Comparison of ENCODE assay signal across 8 mouse cellular contexts in genomic region chr16:10834911-10835587, GRCm38 (mm10). TPM values are rescaled to one million over a fixed set of nuclear protein-coding genes. Genes with fewer than 3 reads are reported as not detected.
DNase-seq lines count a peak whose midpoint lies in the region; ATAC-seq and TF ChIP-seq lines count a peak whose summit lies in the region.

Gene Rmi2, plus strand, starts transcription at chr16:10835059.

- no peaks in the 10 kb centered on the region for H3K27me3 ChIP-seq in embryonic facial prominence, embryonic 15.5 days
- H3K27me3 ChIP-seq in heart, embryonic 10.5 days (ENCODE audit: insufficient read depth, poor library complexity, severe bottlenecking): no peaks in the 10 kb centered on the region
- H3K27me3 ChIP-seq in kidney, embryonic 15.5 days: no peaks in the 10 kb centered on the region
- H3K27me3 ChIP-seq in limb, embryonic 15.5 days: no peaks in the 10 kb centered on the region
- H3K27me3 ChIP-seq in midbrain, postnatal 0 days (ENCODE audit: insufficient read depth, low read length): 0 out of 2 replicates have a peak, but pooled peaks cover 4% of the 10 kb centered on the region

- peak within 1 kb of the TSS; percentile 44 for H3K9ac ChIP-seq in embryonic facial prominence, embryonic 15.5 days
- peak within 1 kb of the TSS; percentile 81 for H3K9ac ChIP-seq in kidney, embryonic 15.5 days
- peak within 1 kb of the TSS; percentile 71 for H3K9ac ChIP-seq in limb, embryonic 15.5 days
- peak within 1 kb of the TSS; percentile 46; the same call in 1 of the 2 replicates for H3K9ac ChIP-seq in midbrain, postnatal 0 days (replicated peaks; ENCODE audit: low read length, poor library complexity, severe bottlenecking)

- WGBS in embryonic facial prominence, embryonic 15.5 days: under 1% methylated on average over 39 of the region's 69 CpGs
- WGBS in heart, embryonic 10.5 days: under 1% methylated on average over 54 of the region's 69 CpGs
- WGBS in kidney, embryonic 15.5 days: under 1% methylated on average over 66 of the region's 69 CpGs
- 1% methylated on average over 63 of the region's 69 CpGs for WGBS in limb, embryonic 15.5 days
- 4% methylated on average over 56 of the region's 69 CpGs for WGBS in midbrain, postnatal 0 days

- no peak for TF ChIP-seq CTCF in bone marrow macrophage, adult 2 months (IDR thresholded peaks at IDR 0.05; ENCODE audit: low read depth, low read length)
- no peak for TF ChIP-seq CTCF in midbrain, postnatal 0 days (IDR thresholded peaks at IDR 0.05)

- no peaks in the 10 kb centered on the region for H3K9me3 ChIP-seq in embryonic facial prominence, embryonic 15.5 days (replicated peaks)
- no peaks in the 10 kb centered on the region for H3K9me3 ChIP-seq in heart, embryonic 10.5 days
- no peaks in the 10 kb centered on the region for H3K9me3 ChIP-seq in kidney, embryonic 15.5 days (replicated peaks)
- H3K9me3 ChIP-seq in limb, embryonic 15.5 days: no peaks in the 10 kb centered on the region
- no peaks in the 10 kb centered on the region for H3K9me3 ChIP-seq in midbrain, postnatal 0 days (ENCODE audit: low read length)

- H3K27ac ChIP-seq in bone marrow macrophage, adult 2 months (ENCODE audit: insufficient read depth, low read depth, low read length): no peak within 1 kb of the TSS
- H3K27ac ChIP-seq in embryonic facial prominence, embryonic 15.5 days (replicated peaks): peak within 1 kb of the TSS; percentile 88
- peak within 1 kb of the TSS; percentile 98 for H3K27ac ChIP-seq in heart, embryonic 10.5 days
- H3K27ac ChIP-seq in kidney, embryonic 15.5 days: peak within 1 kb of the TSS; percentile 92
- H3K27ac ChIP-seq in limb, embryonic 15.5 days: peak within 1 kb of the TSS; percentile 91
- H3K27ac ChIP-seq in midbrain, postnatal 0 days (ENCODE audit: low read depth, low read length): no peak within 1 kb of the TSS

- no peaks in the 10 kb centered on the region for H3K36me3 ChIP-seq in embryonic facial prominence, embryonic 15.5 days
- H3K36me3 ChIP-seq in heart, embryonic 10.5 days: 0 out of 2 replicates have a peak, but pooled peaks cover 2% of the 10 kb centered on the region
- H3K36me3 ChIP-seq in kidney, embryonic 15.5 days: no peaks in the 10 kb centered on the region
- no peaks in the 10 kb centered on the region for H3K36me3 ChIP-seq in limb, embryonic 15.5 days
- H3K36me3 ChIP-seq in midbrain, postnatal 0 days (ENCODE audit: insufficient read depth, low read length): no peaks in the 10 kb centered on the region

- H3K4me2 ChIP-seq in embryonic facial prominence, embryonic 15.5 days (replicated peaks): peak within 1 kb of the TSS; percentile 95
- peak within 1 kb of the TSS; percentile 94 for H3K4me2 ChIP-seq in kidney, embryonic 15.5 days
- H3K4me2 ChIP-seq in limb, embryonic 15.5 days: peak within 1 kb of the TSS; percentile 91
- peak within 1 kb of the TSS; percentile 99 for H3K4me2 ChIP-seq in midbrain, postnatal 0 days (ENCODE audit: low read depth, low read length, poor library complexity, severe bottlenecking)

- TF ChIP-seq POLR2A in bone marrow macrophage, adult 2 months (IDR thresholded peaks at IDR 0.05; ENCODE audit: borderline replicate concordance, low read depth, low read length): no peak

- peak within 1 kb of the TSS; percentile 65 for H3K4me3 ChIP-seq in bone marrow macrophage, adult 2 months (ENCODE audit: insufficient read depth, low read length)
- peak within 1 kb of the TSS; percentile 76 for H3K4me3 ChIP-seq in embryonic facial prominence, embryonic 15.5 days (replicated peaks)
- H3K4me3 ChIP-seq in heart, embryonic 10.5 days: peak within 1 kb of the TSS; percentile 89
- peak within 1 kb of the TSS; percentile 79 for H3K4me3 ChIP-seq in kidney, embryonic 15.5 days (replicated peaks)
- H3K4me3 ChIP-seq in limb, embryonic 15.5 days: peak within 1 kb of the TSS; percentile 89
- H3K4me3 ChIP-seq in midbrain, postnatal 0 days (ENCODE audit: low read depth, low read length): peak within 1 kb of the TSS; percentile 74

- DNase-seq in B cell, adult 2 months: peak; percentile 83 to 84
- DNase-seq in heart, embryonic 10.5 days (ENCODE audit: low spot score): peak; percentile 92
- peak; percentile 83 for DNase-seq in midbrain, postnatal 0 days (ENCODE audit: low spot score)
- DNase-seq in spleen, postnatal 10 days (ENCODE audit: low spot score in 2 of 2): peak; percentile 76 to 89

- ATAC-seq in embryonic facial prominence, embryonic 15.5 days (ENCODE audit: insufficient number of reproducible peaks, low FRiP score, low TSS enrichment, low read depth): peak; percentile 92
- peak; percentile 97 for ATAC-seq in kidney, embryonic 15.5 days (replicated peaks; ENCODE audit: low FRiP score)
- ATAC-seq in limb, embryonic 15.5 days (ENCODE audit: insufficient number of reproducible peaks, low FRiP score, low TSS enrichment, low read depth): peak; percentile 86
- peak; percentile 92 for ATAC-seq in midbrain, postnatal 0 days (ENCODE audit: low FRiP score)

- peaks cover 20% of the 10 kb centered on the region for H3K4me1 ChIP-seq in bone marrow macrophage, adult 2 months (ENCODE audit: control insufficient read depth, insufficient read depth, low read length)
- H3K4me1 ChIP-seq in embryonic facial prominence, embryonic 15.5 days: peaks cover 38% of the 10 kb centered on the region
- peaks cover 46% of the 10 kb centered on the region for H3K4me1 ChIP-seq in heart, embryonic 10.5 days
- peaks cover 52% of the 10 kb centered on the region for H3K4me1 ChIP-seq in kidney, embryonic 15.5 days
- H3K4me1 ChIP-seq in limb, embryonic 15.5 days: peaks cover 47% of the 10 kb centered on the region
- H3K4me1 ChIP-seq in midbrain, postnatal 0 days (ENCODE audit: insufficient read depth, low read length): no peaks in the 10 kb centered on the region; the same call in 1 of the 2 replicates

RNA-seq across cellular contexts. Expression of gene Rmi2, which starts in this region (rescaled TPM):
- polyA plus RNA-seq in bone marrow macrophage, adult 2 months (2012; ENCODE audit: insufficient read depth, insufficient read length, missing spikeins): 0.33 and 0.75 TPM in 2 replicates
- polyA plus RNA-seq in embryonic facial prominence, embryonic 15.5 days (2015; fragmentation: Nextera tagmentation; extraction: Ambion mirVana): 3.0 and 3.3 TPM in 2 replicates
- polyA plus RNA-seq in heart, embryonic 10.5 days (2016; fragmentation: Nextera tagmentation; extraction: Ambion mirVana): 3.7 and 4.1 TPM in 2 replicates
- polyA plus RNA-seq in kidney, embryonic 15.5 days (2015; fragmentation: Nextera tagmentation; extraction: Ambion mirVana): 4.1 and 4.2 TPM in 2 replicates
- polyA plus RNA-seq in limb, embryonic 15.5 days (2015; fragmentation: Nextera tagmentation; extraction: Ambion mirVana): 2.8 and 3.0 TPM in 2 replicates
- total RNA-seq in midbrain, postnatal 0 days (2014; rRNA removed): 0.14 and 1.1 TPM in 2 replicates
- 0.22 and 0.25 TPM in 2 replicates for polyA plus RNA-seq in midbrain, postnatal 0 days (2015; fragmentation: Nextera tagmentation; extraction: Ambion mirVana)

Comparison
In these comparisons a context has a peak if more than half of its experiments do, and no peak if none do; other contexts are left out.
1. H3K27ac ChIP-seq: peak in embryonic facial prominence, embryonic 15.5 days (single experiment), heart, embryonic 10.5 days (single experiment), kidney, embryonic 15.5 days (single experiment) and limb, embryonic 15.5 days (single experiment); none in bone marrow macrophage, adult 2 months (single experiment) and midbrain, postnatal 0 days (single experiment).
2. Peak in every context shown above with its lines, with median percentiles within 50 percentile points of each other: DNase-seq, H3K4me3 ChIP-seq, ATAC-seq, H3K4me2 ChIP-seq and H3K9ac ChIP-seq.